Mouse (Mus musculus) layer of hippocampus, postnatal 10 days (tissue): Measurements from ENCODE around the gene Snx22. TPM values are rescaled to one million over a fixed set of nuclear protein-coding genes. Genes with fewer than 3 reads are reported as not detected.

ENCODE experiments used
- total RNA-seq, 2 experiments: library from RNA; stranded (reverse); gene quantifications; 2 replicates each; pipeline ENCODE4 v1.2.3; 2021

Snx22 gene
- total RNA-seq, 2 experiments from 2014 or later: 7.7 to 7.9 TPM

Other genes with a start within 250 kb of the Snx22 start
- gene Zfp609, start 242.2 kb downstream of the Snx22 start, total RNA-seq: 10 to 100 TPM; 49.1 to 51.0 TPM
- 1 to 10 TPM; 4.8 to 6.1 TPM for gene Pclaf, start 179.5 kb downstream of the Snx22 start, total RNA-seq
- 10 to 100 TPM; 35.7 to 39.0 TPM for gene Trip4, start 160.9 kb downstream of the Snx22 start, total RNA-seq
- 10 to 100 TPM; 49.6 to 50.7 TPM for gene Csnk1g1, start 160.8 kb downstream of the Snx22 start, total RNA-seq
- gene Ppib, start 9.5 kb downstream of the Snx22 start, total RNA-seq: 100 to 1,000 TPM; 268 to 273 TPM
- gene Snx1, start 56.9 kb upstream of the Snx22 start, total RNA-seq: 10 to 100 TPM; 55.2 to 56.4 TPM
- gene Ciao2a, start 56.9 kb upstream of the Snx22 start, total RNA-seq: 10 to 100 TPM; 27.2 to 28.9 TPM
- under 1 TPM; 0.87 to 0.94 TPM for gene Dapk2, start 88.5 kb upstream of the Snx22 start, total RNA-seq